Mouse (Mus musculus): ENCODE results near the gene 2900011O08Rik. TPM values are rescaled to one million over a fixed set of nuclear protein-coding genes. Genes with fewer than 3 reads are reported as not detected.

2900011O08Rik gene
- polyA plus RNA-seq, 2 experiments, result 2.5 to 2.9 TPM

GRCm38 (mm10) chr16:14008081-14008480 lies 21.7 kb downstream of the 2900011O08Rik start:
- TF ChIP-seq POLR2A (IDR thresholded peaks at IDR 0.05; ENCODE audit: borderline replicate concordance, extremely low read depth, insufficient read depth, insufficient read length), result no peak
- 74% methylated on average over 2 of the region's 2 CpGs for WGBS
- no peaks in the 10 kb centered on the region for H3K9me3 ChIP-seq (ENCODE audit: control insufficient read depth, low read length)

GRCm38 (mm10) chr16:14008708-14009107 lies 22.3 kb downstream of the 2900011O08Rik start:
- DNase-seq (ENCODE audit: low spot score) (no peak), ATAC-seq (ENCODE audit: low FRiP score, low read depth) (no peak)
- Histone ChIP-seq H3K4me2 (replicated peaks; ENCODE audit: low read depth, low read length, severe bottlenecking) (no peak overlapping the region), H3K27me3 (ENCODE audit: control insufficient read depth, insufficient read depth, low read length) (no peaks in the 10 kb centered on the region), H3K4me3 (replicated peaks; ENCODE audit: low read length) (no peak overlapping the region), H3K9ac (ENCODE audit: low read depth, low read length, severe bottlenecking) (no peak overlapping the region), H3K27ac (replicated peaks; ENCODE audit: low read depth, low read length) (no peak overlapping the region), H3K9me3 (ENCODE audit: control insufficient read depth, low read length) (no peaks in the 10 kb centered on the region), H3K36me3 (ENCODE audit: control insufficient read depth, insufficient read depth, low read length) (no peaks in the 10 kb centered on the region), H3K4me1 (ENCODE audit: control insufficient read depth, insufficient read depth, low read length) (no peaks in the 10 kb centered on the region)
- TF ChIP-seq POLR2A (IDR thresholded peaks at IDR 0.05; ENCODE audit: borderline replicate concordance, extremely low read depth, insufficient read depth, insufficient read length), result no peak

More at GRCm38 (mm10) chr16:14008081-14008480, 21.7 kb downstream of the 2900011O08Rik start:
- no peak overlapping the region for H3K27ac ChIP-seq (replicated peaks; ENCODE audit: low read depth, low read length)
- H3K4me3 ChIP-seq (replicated peaks; ENCODE audit: low read length), result no peak overlapping the region
- no peak overlapping the region for H3K4me2 ChIP-seq (replicated peaks; ENCODE audit: low read depth, low read length, severe bottlenecking)
- no peaks in the 10 kb centered on the region for H3K36me3 ChIP-seq (ENCODE audit: control insufficient read depth, insufficient read depth, low read length)
- no peak overlapping the region for H3K9ac ChIP-seq (ENCODE audit: low read depth, low read length, severe bottlenecking)
- DNase-seq (ENCODE audit: low spot score) (no peak), ATAC-seq (ENCODE audit: low FRiP score, low read depth) (no peak)
- H3K4me1 ChIP-seq (ENCODE audit: control insufficient read depth, insufficient read depth, low read length), result no peaks in the 10 kb centered on the region
- H3K27me3 ChIP-seq (ENCODE audit: control insufficient read depth, insufficient read depth, low read length), result no peaks in the 10 kb centered on the region

- H3K36me3 ChIP-seq (ENCODE audit: control insufficient read depth, insufficient read depth, low read length), result no peaks in the 10 kb centered on the region
- WGBS, result 91% methylated on average over 4 of the region's 4 CpGs
Measured at GRCm38 (mm10) chr16:14009966-14010365, 23.6 kb downstream of the 2900011O08Rik start.

GRCm38 (mm10) chr16:14017306-14017705 lies 30.9 kb downstream of the 2900011O08Rik start:
- H3K36me3 ChIP-seq (ENCODE audit: control insufficient read depth, insufficient read depth, low read length), result no peaks in the 10 kb centered on the region
- no peaks in the 10 kb centered on the region for H3K9me3 ChIP-seq (ENCODE audit: control insufficient read depth, low read length)
- H3K27ac ChIP-seq (replicated peaks; ENCODE audit: low read depth, low read length), result no peak overlapping the region
- H3K9ac ChIP-seq (ENCODE audit: low read depth, low read length, severe bottlenecking), result no peak overlapping the region
- H3K4me3 ChIP-seq (replicated peaks; ENCODE audit: low read length), result no peak overlapping the region
- DNase-seq (ENCODE audit: low spot score) (no peak), ATAC-seq (ENCODE audit: low FRiP score, low read depth) (no peak)
- H3K4me2 ChIP-seq (replicated peaks; ENCODE audit: low read depth, low read length, severe bottlenecking), result no peak overlapping the region
- H3K27me3 ChIP-seq (ENCODE audit: control insufficient read depth, insufficient read depth, low read length), result no peaks in the 10 kb centered on the region
- no peak for TF ChIP-seq POLR2A (IDR thresholded peaks at IDR 0.05; ENCODE audit: borderline replicate concordance, extremely low read depth, insufficient read depth, insufficient read length)
- no peaks in the 10 kb centered on the region for H3K4me1 ChIP-seq (ENCODE audit: control insufficient read depth, insufficient read depth, low read length)
- 87% methylated on average over 8 of the region's 8 CpGs for WGBS

More at GRCm38 (mm10) chr16:14009966-14010365, 23.6 kb downstream of the 2900011O08Rik start:
- DNase-seq (ENCODE audit: low spot score) (no peak), ATAC-seq (ENCODE audit: low FRiP score, low read depth) (no peak)
- no peak overlapping the region for H3K4me3 ChIP-seq (replicated peaks; ENCODE audit: low read length)
- no peak overlapping the region for H3K9ac ChIP-seq (ENCODE audit: low read depth, low read length, severe bottlenecking)
- no peak for TF ChIP-seq POLR2A (IDR thresholded peaks at IDR 0.05; ENCODE audit: borderline replicate concordance, extremely low read depth, insufficient read depth, insufficient read length)
- no peaks in the 10 kb centered on the region for H3K27me3 ChIP-seq (ENCODE audit: control insufficient read depth, insufficient read depth, low read length)
- H3K4me2 ChIP-seq (replicated peaks; ENCODE audit: low read depth, low read length, severe bottlenecking), result no peak overlapping the region
- H3K4me1 ChIP-seq (ENCODE audit: control insufficient read depth, insufficient read depth, low read length), result no peaks in the 10 kb centered on the region
- H3K27ac ChIP-seq (replicated peaks; ENCODE audit: low read depth, low read length), result no peak overlapping the region
- no peaks in the 10 kb centered on the region for H3K9me3 ChIP-seq (ENCODE audit: control insufficient read depth, low read length)

GRCm38 (mm10) chr16:14021166-14021822 lies 34.9 kb downstream of the 2900011O08Rik start:
- no peak for TF ChIP-seq POLR2A (IDR thresholded peaks at IDR 0.05; ENCODE audit: borderline replicate concordance, extremely low read depth, insufficient read depth, insufficient read length)
- no peak overlapping the region for H3K9ac ChIP-seq (ENCODE audit: low read depth, low read length, severe bottlenecking)
- no peaks in the 10 kb centered on the region for H3K36me3 ChIP-seq (ENCODE audit: control insufficient read depth, insufficient read depth, low read length)
- no peak overlapping the region for H3K4me2 ChIP-seq (replicated peaks; ENCODE audit: low read depth, low read length, severe bottlenecking)
- no peaks in the 10 kb centered on the region for H3K27me3 ChIP-seq (ENCODE audit: control insufficient read depth, insufficient read depth, low read length)
- H3K27ac ChIP-seq (replicated peaks; ENCODE audit: low read depth, low read length), result no peak overlapping the region
- DNase-seq (ENCODE audit: low spot score), result no peak
- no peaks in the 10 kb centered on the region for H3K9me3 ChIP-seq (ENCODE audit: control insufficient read depth, low read length)
- no peaks in the 10 kb centered on the region for H3K4me1 ChIP-seq (ENCODE audit: control insufficient read depth, insufficient read depth, low read length)
- WGBS, result 80% methylated on average over 3 of the region's 3 CpGs
- no peak overlapping the region for H3K4me3 ChIP-seq (replicated peaks; ENCODE audit: low read length)
- no peak for ATAC-seq (ENCODE audit: low FRiP score, low read depth)

Measured in limb, embryonic 14.5 days (tissue).